ENCODE assay signal across 11 mouse cellular contexts in genomic region chr13:44735088-44735690, GRCm38 (mm10). TPM values are rescaled to one million over a fixed set of nuclear protein-coding genes. Genes with fewer than 3 reads are reported as not detected.
DNase-seq lines count a peak whose midpoint lies in the region; ATAC-seq and TF ChIP-seq lines count a peak whose summit lies in the region.
"Had no signal": no experiment of that assay in that cellular context is flagged by ENCODE, and none has a peak within 500 bp of the region (broad histone marks: within the 10 kb centered on the region; RNA-seq: fewer than 3 reads in every experiment).

No protein-coding gene starts in this region.

- H3K4me3 ChIP-seq in forebrain, postnatal 0 days (ENCODE audit: low read depth, low read length) = no peak overlapping the region
- H3K4me3 ChIP-seq in forebrain, embryonic 14.5 days (ENCODE audit: low read depth, low read length) = no peak overlapping the region
- H3K4me3 ChIP-seq in limb, embryonic 12.5 days (replicated peaks) = 0 out of 2 replicates have a peak overlapping the region, but pooled peaks have one; percentile 4
- no peak overlapping the region for H3K4me3 ChIP-seq in limb, embryonic 10.5 days
- H3K4me3 ChIP-seq in brown adipose tissue, adult 24 weeks (ENCODE audit: insufficient read depth, low read depth, low read length) = no peak overlapping the region
- no peak overlapping the region for H3K4me3 ChIP-seq in myocyte

- no peak for DNase-seq in forebrain, postnatal 0 days
- DNase-seq in forebrain, embryonic 14.5 days (ENCODE audit: low spot score) = no peak
- no peak for DNase-seq in limb, embryonic 10.5 days (ENCODE audit: low spot score)
- no peak for DNase-seq in frontal cortex, postnatal 10 days (ENCODE audit: low spot score in 2 of 2)
- DNase-seq in layer of hippocampus, adult 9-11 months = no peak
- DNase-seq: cerebellum, adult 9-10 months; kidney, adult 8-10 months had no signal

- no peaks in the 10 kb centered on the region for H3K27me3 ChIP-seq in forebrain, postnatal 0 days (ENCODE audit: insufficient read depth, low read length)
- no peaks in the 10 kb centered on the region for H3K27me3 ChIP-seq in forebrain, embryonic 14.5 days (replicated peaks; ENCODE audit: control insufficient read depth, insufficient read depth, low read length)
- no peaks in the 10 kb centered on the region for H3K27me3 ChIP-seq in limb, embryonic 12.5 days
- no peaks in the 10 kb centered on the region for H3K27me3 ChIP-seq in limb, embryonic 10.5 days (ENCODE audit: low read depth, poor library complexity, severe bottlenecking)
- no peaks in the 10 kb centered on the region for H3K27me3 ChIP-seq in myocyte (ENCODE audit: control insufficient read depth, insufficient read depth, insufficient read length)
- H3K27me3 ChIP-seq: stomach, embryonic 15.5 days had no signal

- H3K4me2 ChIP-seq in forebrain, postnatal 0 days (ENCODE audit: low read depth) = peak overlapping the region; percentile 95
- no peak overlapping the region for H3K4me2 ChIP-seq in forebrain, embryonic 14.5 days (ENCODE audit: low read length)
- H3K4me2 ChIP-seq in limb, embryonic 12.5 days = peak overlapping the region; percentile 79
- peak overlapping the region; percentile 84 for H3K4me2 ChIP-seq in myocyte (ENCODE audit: low read depth)

- H3K9me3 ChIP-seq in forebrain, postnatal 0 days (ENCODE audit: low read length) = no peaks in the 10 kb centered on the region
- H3K9me3 ChIP-seq in forebrain, embryonic 14.5 days (replicated peaks; ENCODE audit: control insufficient read depth, low read length) = no peaks in the 10 kb centered on the region
- no peaks in the 10 kb centered on the region for H3K9me3 ChIP-seq in limb, embryonic 12.5 days
- no peaks in the 10 kb centered on the region for H3K9me3 ChIP-seq in limb, embryonic 10.5 days (replicated peaks)
- H3K9me3 ChIP-seq: stomach, embryonic 15.5 days had no signal

- H3K27ac ChIP-seq in forebrain, postnatal 0 days (ENCODE audit: low read depth, low read length) = no peak overlapping the region
- H3K27ac ChIP-seq in forebrain, embryonic 14.5 days (ENCODE audit: low read depth, low read length) = no peak overlapping the region
- no peak overlapping the region for H3K27ac ChIP-seq in limb, embryonic 12.5 days
- H3K27ac ChIP-seq in limb, embryonic 10.5 days = no peak overlapping the region
- peak overlapping the region; percentile 32 for H3K27ac ChIP-seq in brown adipose tissue, adult 24 weeks (replicated peaks; ENCODE audit: low read depth, low read length)

- TF ChIP-seq CTCF in forebrain, postnatal 0 days (IDR thresholded peaks at IDR 0.05; ENCODE audit: low read depth) = no peak

- peaks cover 9% of the 10 kb centered on the region; the same call in 1 of the 2 replicates for H3K4me1 ChIP-seq in forebrain, postnatal 0 days (ENCODE audit: insufficient read depth)
- H3K4me1 ChIP-seq in forebrain, embryonic 14.5 days (ENCODE audit: control insufficient read depth, insufficient read depth, low read length) = peaks cover 7% of the 10 kb centered on the region; the same call in 1 of the 2 replicates
- H3K4me1 ChIP-seq in limb, embryonic 12.5 days (replicated peaks) = peaks cover 29% of the 10 kb centered on the region
- H3K4me1 ChIP-seq in limb, embryonic 10.5 days = peaks cover 32% of the 10 kb centered on the region
- peaks cover 15% of the 10 kb centered on the region for H3K4me1 ChIP-seq in brown adipose tissue, adult 24 weeks (ENCODE audit: control insufficient read depth, insufficient read depth, insufficient read length, low read length)

- H3K79me2 ChIP-seq in myocyte (ENCODE audit: control insufficient read depth, insufficient read depth) = peaks cover 66% of the 10 kb centered on the region

- 68% methylated on average over 1 of the region's 1 CpGs for WGBS in forebrain, postnatal 0 days
- WGBS in forebrain, embryonic 14.5 days = 74% methylated on average over 1 of the region's 1 CpGs
- WGBS in limb, embryonic 12.5 days = 40% methylated on average over 1 of the region's 1 CpGs
- WGBS in limb, embryonic 10.5 days = 52% methylated on average over 1 of the region's 1 CpGs

- no peak for ATAC-seq in forebrain, postnatal 0 days
- no peak for ATAC-seq in forebrain, embryonic 14.5 days
- ATAC-seq in limb, embryonic 12.5 days (ENCODE audit: insufficient number of reproducible peaks, insufficient read depth, low FRiP score, low TSS enrichment, low read depth) = no peak

- H3K9ac ChIP-seq in forebrain, postnatal 0 days = no peak overlapping the region
- no peak overlapping the region for H3K9ac ChIP-seq in forebrain, embryonic 14.5 days (ENCODE audit: low read length)
- no peak overlapping the region for H3K9ac ChIP-seq in limb, embryonic 12.5 days (replicated peaks)
- H3K9ac ChIP-seq: stomach, embryonic 15.5 days had no signal

- no peaks in the 10 kb centered on the region for H3K36me3 ChIP-seq in forebrain, postnatal 0 days (ENCODE audit: insufficient read depth)
- no peaks in the 10 kb centered on the region for H3K36me3 ChIP-seq in forebrain, embryonic 14.5 days (ENCODE audit: control insufficient read depth, insufficient read depth, low read length)
- H3K36me3 ChIP-seq in limb, embryonic 12.5 days = no peaks in the 10 kb centered on the region
- peaks cover 7% of the 10 kb centered on the region for H3K36me3 ChIP-seq in limb, embryonic 10.5 days
- H3K36me3 ChIP-seq in myocyte (ENCODE audit: control insufficient read depth, insufficient read depth) = no peaks in the 10 kb centered on the region
- H3K36me3 ChIP-seq: stomach, embryonic 15.5 days had no signal

- no peak for TF ChIP-seq POLR2A in myocyte (IDR thresholded peaks at IDR 0.05; ENCODE audit: insufficient read length, low read depth)

- H3ac ChIP-seq in myocyte (ENCODE audit: control insufficient read depth, insufficient read length) = no peak overlapping the region

TF ChIP-seq in myocyte, 11 proteins besides CTCF, POLR2A, EP300 and RAD21:
- TF ChIP-seq USF1 (IDR thresholded peaks at IDR 0.05; ENCODE audit: low read depth) (no peak), E2F4 (IDR thresholded peaks at IDR 0.05; ENCODE audit: insufficient read depth) (no peak), TCF3 (IDR thresholded peaks at IDR 0.05; ENCODE audit: insufficient read length, low read depth) (no peak), SRF (IDR thresholded peaks at IDR 0.05; ENCODE audit: control insufficient read depth, insufficient read length, low read depth) (no peak), MAX (IDR thresholded peaks at IDR 0.05; ENCODE audit: low read depth) (no peak), MYOD1 (IDR thresholded peaks at IDR 0.05; ENCODE audit: control insufficient read depth in 1 of 3, insufficient read length in 2 of 3, low read depth in 2 of 3) (no peak), TCF12 (IDR thresholded peaks at IDR 0.05; ENCODE audit: insufficient read depth, poor library complexity, severe bottlenecking) (no peak), REST (IDR thresholded peaks at IDR 0.05; ENCODE audit: insufficient read depth, insufficient read length) (no peak)
TF ChIP-seq in myocyte: peak in this region for 0.

RNA-seq across cellular contexts. Expression of gene Jarid2, which starts 5.9 kb away (rescaled TPM):
- total RNA-seq in forebrain, postnatal 0 days (2014; rRNA removed) = 20.2 and 22.2 TPM in 2 replicates
- 8.9 and 16.5 TPM in 2 replicates for polyA plus RNA-seq in forebrain, postnatal 0 days (2015; fragmentation: Nextera tagmentation; extraction: Ambion mirVana)
- 16.4 and 20.5 TPM in 2 replicates for polyA plus RNA-seq in forebrain, embryonic 14.5 days (2014; fragmentation: Nextera tagmentation; extraction: Ambion mirVana)
- 57.4 and 63.8 TPM in 2 replicates for polyA plus RNA-seq in limb, embryonic 12.5 days (2016; fragmentation: Nextera tagmentation; extraction: Ambion mirVana)
- 48.4 and 56.6 TPM in 2 replicates for polyA plus RNA-seq in limb, embryonic 10.5 days (2016; fragmentation: Nextera tagmentation; extraction: Ambion mirVana)
- 9.6 and 10.2 TPM in 2 replicates for polyA plus RNA-seq in brown adipose tissue, adult 24 weeks (2012; ENCODE audit: insufficient read depth, insufficient read length, missing spikeins)
- 3.9 TPM for polyA plus RNA-seq in myocyte (2012; fragmentation: generic; extraction: Trizol)
